Mouse (Mus musculus) hindbrain, embryonic 10.5 days (tissue): Measurements from ENCODE around the gene Mrps31. TPM values are rescaled to one million over a fixed set of nuclear protein-coding genes. Genes with fewer than 3 reads are reported as not detected.

Experiments used
- DNase-seq: peaks from one replicate; pipeline ENCODE4 v3.0.0-alpha.2; 2017; ENCODE audit warnings: low spot score
- H3K27ac ChIP-seq: fragments of 300-500 bp; sonication (generic); 2 replicates; pipeline ENCODE4 v1.5.1; 2016; ENCODE audit warnings: mild to moderate bottlenecking, moderate library complexity
- H3K27me3 ChIP-seq: fragments of 300-500 bp; sonication (generic); 2 replicates; pipeline ENCODE4 v1.6.1; 2016; ENCODE audit warnings: mild to moderate bottlenecking; ENCODE audit not compliant: poor library complexity, insufficient read depth, severe bottlenecking
- H3K36me3 ChIP-seq: fragments of 300-500 bp; sonication (generic); 2 replicates; pipeline ENCODE4 v1.6.1; 2016; ENCODE audit warnings: mild to moderate bottlenecking, moderate library complexity
- H3K4me1 ChIP-seq: fragments of 300-500 bp; sonication (generic); replicated peaks from 2 replicates; pipeline ENCODE4 v1.6.1; 2016; ENCODE audit warnings: mild to moderate bottlenecking
- H3K4me3 ChIP-seq: fragments of 300-500 bp; sonication (generic); 2 replicates; pipeline ENCODE4 v1.5.1; 2016; ENCODE audit warnings: mild to moderate bottlenecking, moderate library complexity
- H3K9me3 ChIP-seq: fragments of 300-500 bp; sonication (generic); 2 replicates; pipeline ENCODE4 v1.6.1; 2016; ENCODE audit warnings: mild to moderate bottlenecking, moderate library complexity
- WGBS: fragments of 180-500 bp; shearing (Covaris S2); methylation state at CpG from one replicate; pipeline ENCODE4 v1.1.7; 2016; 5-methylcytosine and 5-hydroxymethylcytosine counted together
- polyA plus RNA-seq: library from polyadenylated mRNA; unstranded; fragments of >200 nt; fragmentation: Nextera tagmentation; extraction: Ambion mirVana; gene quantifications from 2 replicates; pipeline ENCODE4 v1.2.1, GENCODE M21; 2016

Mrps31 gene
- 38.4 and 40.8 TPM in 2 replicates for polyA plus RNA-seq

GRCm38 (mm10) chr8:22411282-22411702 lies at the start of gene Mrps31:
Mrps31 (plus strand) TSS chr8:22411361.
- Histone ChIP-seq H3K27ac (peak within 1 kb of the TSS; percentile 89), H3K4me1 (peaks cover 13% of the 10 kb centered on the region)
- WGBS: under 1% methylated on average over 25 of the region's 25 CpGs

GRCm38 (mm10) chr8:22376311-22376710 lies 34.9 kb upstream of the Mrps31 start:
- DNase-seq: no peak
- Histone ChIP-seq H3K36me3 (peaks cover 23% of the 10 kb centered on the region), H3K27me3 (no peaks in the 10 kb centered on the region), H3K4me3 (no peak overlapping the region), H3K4me1 (no peaks in the 10 kb centered on the region), H3K27ac (no peak overlapping the region), H3K9me3 (no peaks in the 10 kb centered on the region)
- 92% methylated on average over 5 of the region's 5 CpGs for WGBS

More at GRCm38 (mm10) chr8:22411282-22411702, at the start of gene Mrps31:
- DNase-seq: peak; percentile 81
- peaks cover 16% of the 10 kb centered on the region for H3K36me3 ChIP-seq
- H3K27me3 ChIP-seq: no peaks in the 10 kb centered on the region
- H3K9me3 ChIP-seq: no peaks in the 10 kb centered on the region
- H3K4me3 ChIP-seq: peak within 1 kb of the TSS; percentile 85

GRCm38 (mm10) chr8:22376903-22377302 lies 34.3 kb upstream of the Mrps31 start:
- Histone ChIP-seq H3K27ac (no peak overlapping the region), H3K4me3 (no peak overlapping the region), H3K4me1 (no peaks in the 10 kb centered on the region), H3K27me3 (no peaks in the 10 kb centered on the region), H3K9me3 (no peaks in the 10 kb centered on the region), H3K36me3 (peaks cover 29% of the 10 kb centered on the region)
- 45% methylated on average over 5 of the region's 5 CpGs for WGBS
- peak; percentile 53 for DNase-seq

DNA sequence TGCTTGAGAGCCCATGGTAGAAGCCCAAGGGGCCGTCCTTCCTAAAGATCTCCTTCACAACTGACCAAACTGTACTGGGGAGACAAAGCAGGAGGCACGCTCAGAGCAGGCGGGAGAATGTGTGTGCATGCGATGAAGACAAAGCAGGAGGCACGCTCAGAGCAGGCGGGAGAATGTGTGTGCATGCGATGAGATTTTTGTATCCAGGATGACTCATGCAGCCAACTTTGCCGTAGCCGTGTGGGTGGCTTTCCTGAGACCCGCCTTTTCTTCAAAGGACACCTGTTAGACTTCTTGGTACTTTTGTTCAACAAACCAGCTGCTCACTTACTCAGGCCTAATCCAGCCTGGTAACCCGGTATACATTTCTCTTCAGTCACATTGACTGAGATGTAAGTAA lies 30.2 kb upstream of the Mrps31 start:
- Histone ChIP-seq H3K4me1 (no peaks in the 10 kb centered on the region), H3K27me3 (no peaks in the 10 kb centered on the region), H3K36me3 (peaks cover 50% of the 10 kb centered on the region), H3K9me3 (no peaks in the 10 kb centered on the region), H3K27ac (no peak overlapping the region), H3K4me3 (no peak overlapping the region)
- DNase-seq: no peak
- 94% methylated on average over 11 of the region's 11 CpGs for WGBS

DNA sequence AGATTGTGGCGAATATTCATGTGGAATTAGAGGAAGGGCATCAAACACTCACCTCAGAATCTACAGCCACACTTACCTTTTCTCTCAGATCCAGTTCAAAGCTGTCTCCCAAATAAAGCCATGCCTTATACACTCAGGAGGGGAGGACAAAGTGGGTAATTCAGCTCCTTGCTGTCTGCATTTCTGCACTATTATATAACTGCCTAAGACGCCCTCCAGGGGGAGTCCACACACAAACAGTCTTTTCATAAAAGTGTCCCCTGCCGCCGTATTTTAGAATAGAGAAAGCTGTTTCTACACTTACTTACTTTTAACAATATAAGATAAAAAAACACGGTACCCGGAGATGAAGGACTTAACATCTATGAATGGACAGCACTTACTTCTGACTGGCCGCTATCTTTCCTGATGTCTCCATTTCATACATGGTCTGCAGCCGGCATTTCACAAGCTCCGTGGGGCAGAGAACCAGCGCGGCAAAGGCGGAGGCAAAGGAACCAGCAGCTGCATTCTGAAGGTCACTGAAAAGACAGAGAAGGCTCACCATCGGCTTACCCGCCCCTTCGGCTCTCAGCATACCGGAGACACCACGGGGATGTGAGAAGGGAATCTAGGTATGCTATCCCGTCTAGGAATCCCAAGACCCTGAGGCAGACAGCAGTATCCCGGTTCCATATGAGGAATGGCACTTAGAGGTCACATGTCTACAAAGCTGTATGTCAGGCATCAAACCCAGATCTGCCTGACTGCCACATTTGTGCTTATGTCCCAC lies 28.2 kb upstream of the Mrps31 start:
- DNase-seq: no peak
- Histone ChIP-seq H3K27me3 (no peaks in the 10 kb centered on the region), H3K27ac (no peak overlapping the region), H3K4me3 (no peak overlapping the region), H3K36me3 (peaks cover 60% of the 10 kb centered on the region), H3K9me3 (no peaks in the 10 kb centered on the region), H3K4me1 (no peaks in the 10 kb centered on the region)
- WGBS: 84% methylated on average over 19 of the region's 19 CpGs

DNA sequence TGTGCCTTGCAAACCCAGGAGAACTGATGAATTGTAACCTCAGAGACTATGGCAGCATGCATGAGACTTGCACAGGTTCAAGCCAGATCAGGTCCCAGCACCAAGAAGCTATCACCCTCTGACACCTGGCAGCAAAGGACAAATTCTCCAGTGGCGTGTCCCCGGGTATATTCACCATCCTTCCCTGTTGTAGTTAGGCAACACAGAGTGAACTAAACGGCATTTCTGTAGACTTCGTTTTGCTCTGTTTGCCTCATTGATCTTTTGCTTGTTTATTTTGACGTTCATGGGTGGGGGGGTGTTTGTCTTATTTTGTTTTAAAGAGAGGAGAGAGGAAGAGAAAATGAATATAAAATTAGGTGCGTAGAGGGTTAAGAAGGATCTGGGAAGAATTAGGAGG lies 26.0 kb upstream of the Mrps31 start:
- WGBS: 95% methylated on average over 6 of the region's 6 CpGs

GRCm38 (mm10) chr8:22389874-22390273 lies 21.3 kb upstream of the Mrps31 start:
- H3K27me3 ChIP-seq: no peaks in the 10 kb centered on the region
- H3K36me3 ChIP-seq: peaks cover 55% of the 10 kb centered on the region
- no peaks in the 10 kb centered on the region for H3K9me3 ChIP-seq
- no peak for DNase-seq
- no peak overlapping the region for H3K4me3 ChIP-seq
- no peak overlapping the region for H3K27ac ChIP-seq
- WGBS: 87% methylated on average over 10 of the region's 10 CpGs
- H3K4me1 ChIP-seq: no peaks in the 10 kb centered on the region

More for the DNA sequence above, 26.0 kb upstream of the Mrps31 start:
- Histone ChIP-seq H3K4me1 (no peaks in the 10 kb centered on the region), H3K4me3 (no peak overlapping the region), H3K27ac (no peak overlapping the region), H3K36me3 (peaks cover 77% of the 10 kb centered on the region), H3K9me3 (no peaks in the 10 kb centered on the region), H3K27me3 (no peaks in the 10 kb centered on the region)
- no peak for DNase-seq

DNA sequence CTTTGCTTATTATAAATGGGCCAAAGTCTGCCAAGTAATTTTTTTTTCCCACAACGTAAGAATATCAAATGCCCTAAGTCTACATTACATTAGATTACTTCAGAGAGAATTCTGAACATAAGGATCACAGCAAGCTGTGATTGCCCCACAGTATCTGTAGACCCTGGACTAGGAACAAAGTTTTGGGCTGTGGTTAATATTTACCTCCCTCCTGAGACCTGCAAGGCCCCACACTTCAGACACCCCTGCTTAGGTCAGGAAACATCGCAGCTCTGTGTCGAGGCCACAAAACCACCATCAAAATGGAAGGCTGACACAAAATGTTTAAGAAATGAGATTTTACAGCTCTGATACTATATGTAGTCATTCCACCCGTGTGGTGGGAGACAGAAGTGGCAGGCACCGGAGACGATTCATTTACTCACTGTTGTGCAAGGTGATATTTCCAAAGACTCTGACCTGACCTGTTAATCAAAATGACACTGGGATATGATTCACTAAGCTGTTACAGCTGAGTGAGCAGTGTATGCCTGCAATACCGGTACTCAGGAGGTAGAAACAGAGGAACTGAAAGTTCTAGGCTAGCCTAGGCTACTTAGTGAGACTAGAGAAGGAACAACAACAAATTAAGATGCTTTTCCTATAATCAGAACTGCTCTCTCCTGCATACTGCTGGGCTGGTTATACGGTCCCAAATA lies 20.2 kb upstream of the Mrps31 start:
- H3K4me3 ChIP-seq: no peak overlapping the region
- H3K36me3 ChIP-seq: peaks cover 47% of the 10 kb centered on the region
- WGBS: 90% methylated on average over 8 of the region's 8 CpGs

GRCm38 (mm10) chr8:22394471-22394870 lies 16.7 kb upstream of the Mrps31 start:
- Histone ChIP-seq H3K27me3 (peaks cover 3% of the 10 kb centered on the region), H3K4me3 (no peak overlapping the region), H3K36me3 (peaks cover 17% of the 10 kb centered on the region), H3K4me1 (peaks cover 14% of the 10 kb centered on the region), H3K9me3 (no peaks in the 10 kb centered on the region), H3K27ac (no peak overlapping the region)
- no peak for DNase-seq
- 77% methylated on average over 4 of the region's 4 CpGs for WGBS

More for the DNA sequence above, 20.2 kb upstream of the Mrps31 start:
- Histone ChIP-seq H3K27me3 (no peaks in the 10 kb centered on the region), H3K27ac (no peak overlapping the region), H3K9me3 (no peaks in the 10 kb centered on the region), H3K4me1 (no peaks in the 10 kb centered on the region)
- DNase-seq: no peak

DNA sequence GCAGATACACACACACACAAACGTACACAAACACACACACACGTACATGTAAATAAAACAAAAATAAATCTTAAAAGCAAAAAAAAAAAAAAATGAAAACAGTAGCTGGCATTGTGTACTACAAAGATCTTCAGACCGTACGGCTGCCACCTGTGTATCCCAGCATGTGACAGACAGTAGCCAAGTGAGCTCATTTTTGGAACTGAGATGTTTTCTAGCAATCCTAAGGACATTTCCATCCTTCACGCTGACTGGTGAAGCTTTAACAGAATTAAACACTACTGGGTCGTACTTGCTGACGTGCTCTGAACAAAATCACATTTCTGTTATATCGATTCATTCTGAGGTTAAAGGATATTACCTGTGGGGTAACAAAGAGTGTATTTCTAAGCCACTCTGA lies 15.9 kb upstream of the Mrps31 start:
- Histone ChIP-seq H3K4me1 (peaks cover 14% of the 10 kb centered on the region), H3K27me3 (peaks cover 3% of the 10 kb centered on the region), H3K27ac (no peak overlapping the region), H3K36me3 (peaks cover 9% of the 10 kb centered on the region), H3K4me3 (no peak overlapping the region), H3K9me3 (no peaks in the 10 kb centered on the region)
- no peak for DNase-seq
- 94% methylated on average over 8 of the region's 8 CpGs for WGBS

- Histone ChIP-seq H3K9me3 (no peaks in the 10 kb centered on the region), H3K4me3 (peak overlapping the region; percentile 77), H3K27ac (peak overlapping the region; percentile 90), H3K4me1 (peaks cover 14% of the 10 kb centered on the region), H3K27me3 (peaks cover 3% of the 10 kb centered on the region), H3K36me3 (no peaks in the 10 kb centered on the region)
- WGBS: under 1% methylated on average over 13 of the region's 13 CpGs
- no peak for DNase-seq
Measured at GRCm38 (mm10) chr8:22397811-22398141, 13.4 kb upstream of the Mrps31 start.

DNA sequence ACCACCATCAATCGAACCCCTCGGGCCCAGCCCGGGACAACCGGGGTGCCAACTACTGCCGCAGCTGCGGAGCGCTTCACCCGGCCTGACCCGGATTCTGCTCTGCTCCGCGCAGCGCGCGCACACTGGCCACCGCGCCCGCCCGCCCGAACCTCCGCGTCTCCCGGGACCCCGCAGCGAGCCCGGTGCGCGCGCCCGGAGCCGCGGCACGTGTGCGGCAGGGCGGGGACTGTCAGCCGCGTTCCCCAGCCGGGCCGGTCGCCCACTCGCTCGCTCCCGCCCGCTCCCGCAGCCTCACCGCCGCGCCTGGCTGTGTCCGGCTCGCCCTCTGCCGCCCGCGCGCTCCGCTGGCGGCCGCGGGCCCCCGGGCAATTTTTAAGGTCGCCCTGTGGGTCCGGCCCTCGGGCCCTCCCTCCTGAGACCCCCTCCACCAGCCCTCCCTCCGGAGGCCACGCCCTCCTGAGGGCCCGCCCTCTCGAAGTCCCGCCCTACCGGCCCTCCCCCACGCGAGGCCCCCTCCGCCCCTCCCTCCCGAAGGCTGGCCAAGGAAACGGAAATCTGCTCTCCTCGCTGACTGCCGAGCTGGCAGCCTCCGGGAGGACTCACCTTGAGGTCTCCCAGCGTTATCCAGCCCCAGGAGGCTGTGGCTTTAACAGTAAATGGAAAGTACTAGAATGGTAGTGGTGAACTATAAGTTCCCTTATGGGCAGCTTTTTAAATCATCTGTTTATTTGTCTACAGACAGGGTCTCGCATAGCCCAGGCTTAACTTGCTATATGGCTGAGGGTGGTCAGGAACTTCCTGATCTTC lies 12.8 kb upstream of the Mrps31 start, which contains the start of gene Slc25a15:
Gene Slc25a15, minus strand, starts transcription at position 456 of the 810 bp plus-strand sequence.
- peak; percentile 93 for DNase-seq
- H3K4me1 ChIP-seq: peaks cover 14% of the 10 kb centered on the region
- H3K27ac ChIP-seq: peak within 1 kb of the TSS; percentile 90
- no peaks in the 10 kb centered on the region for H3K36me3 ChIP-seq
- no peaks in the 10 kb centered on the region for H3K9me3 ChIP-seq
- peak within 1 kb of the TSS; percentile 77 for H3K4me3 ChIP-seq
- H3K27me3 ChIP-seq: peaks cover 3% of the 10 kb centered on the region
- WGBS: under 1% methylated on average over 76 of the region's 77 CpGs
